Mouse (Mus musculus) cerebellum, adult 18-20 months (tissue): ENCODE measurements around the gene Olfr1532-ps1.
"Not testable (repeated sequence)": the region's sequence is repeated elsewhere in the genome, so short reads cannot be mapped to it uniquely, and the experiment has no call there.

Experiments
- DNase-seq, 2 experiments: peaks; one replicate each; pipeline ENCODE4 v3.0.0; 2021

Gene Olfr1532-ps1

DNA sequence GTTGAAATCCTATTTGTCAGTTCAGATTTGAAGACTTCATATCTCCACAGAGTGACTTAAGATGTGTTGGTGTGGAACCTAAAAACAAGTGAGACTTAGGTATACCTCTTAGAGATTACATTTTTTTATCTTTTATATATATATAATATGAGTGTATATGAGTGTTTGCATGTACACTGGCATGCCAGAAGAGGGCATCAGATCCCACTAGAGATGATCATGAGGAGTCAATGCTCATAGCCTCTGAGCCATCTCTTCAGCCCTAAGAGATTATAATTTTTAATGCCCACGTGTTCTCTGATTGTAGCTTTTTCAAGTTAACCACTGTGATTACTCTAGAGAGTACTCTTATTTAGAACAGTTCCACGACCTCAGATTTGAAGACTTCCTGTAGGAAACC, at the start of gene Olfr1532-ps1:
Olfr1532-ps1 (plus strand) TSS at position 326 of the 400 bp plus-strand sequence.
- DNase-seq = no peak

DNA sequence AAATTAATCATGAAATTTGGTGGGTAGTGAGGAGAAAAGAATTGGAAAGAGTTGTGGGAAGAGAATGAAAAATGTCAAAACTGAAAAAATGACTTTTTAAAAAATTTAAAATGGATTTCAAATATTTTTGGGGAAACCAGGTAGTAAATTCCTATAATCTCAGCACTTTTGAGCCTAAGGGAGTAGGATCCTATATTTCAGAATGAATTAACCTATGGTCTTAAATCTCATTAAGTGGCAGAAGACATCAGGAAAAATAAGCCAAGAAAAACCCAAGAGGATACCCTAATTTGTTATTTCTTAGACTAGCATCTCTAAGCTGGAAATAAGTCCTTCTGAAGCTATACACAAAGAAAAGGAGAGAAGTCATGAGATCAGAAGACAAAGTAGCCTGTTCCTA, 44.9 kb upstream of the Olfr1532-ps1 start, which contains the start of gene Olfr704:
Olfr704 (plus strand) TSS at position 301 of the 400 bp plus-strand sequence.
- no peak for DNase-seq

DNA sequence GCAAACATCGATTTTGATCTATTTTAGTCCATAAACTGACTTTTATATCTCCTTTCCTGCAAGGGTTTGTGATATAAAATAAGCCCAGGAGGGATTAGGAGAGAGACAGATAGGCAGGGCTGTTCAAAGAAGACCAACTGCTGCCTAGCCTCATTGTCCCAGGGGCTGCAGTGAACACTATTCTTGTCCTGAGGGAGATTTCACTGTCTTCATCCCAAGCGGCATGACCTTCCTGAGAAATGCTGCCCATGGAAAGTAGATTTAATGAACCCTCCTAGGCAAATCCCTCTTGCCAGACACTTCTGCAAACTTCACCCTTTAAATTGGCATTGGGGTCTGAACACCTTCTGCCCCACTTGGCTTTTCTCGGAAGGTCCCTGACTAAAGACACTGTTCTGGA, 31.0 kb upstream of the Olfr1532-ps1 start, which contains the start of gene Olfr705:
Olfr705 (minus strand) TSS at position 101 of the 400 bp plus-strand sequence.
- DNase-seq = no peak

DNA sequence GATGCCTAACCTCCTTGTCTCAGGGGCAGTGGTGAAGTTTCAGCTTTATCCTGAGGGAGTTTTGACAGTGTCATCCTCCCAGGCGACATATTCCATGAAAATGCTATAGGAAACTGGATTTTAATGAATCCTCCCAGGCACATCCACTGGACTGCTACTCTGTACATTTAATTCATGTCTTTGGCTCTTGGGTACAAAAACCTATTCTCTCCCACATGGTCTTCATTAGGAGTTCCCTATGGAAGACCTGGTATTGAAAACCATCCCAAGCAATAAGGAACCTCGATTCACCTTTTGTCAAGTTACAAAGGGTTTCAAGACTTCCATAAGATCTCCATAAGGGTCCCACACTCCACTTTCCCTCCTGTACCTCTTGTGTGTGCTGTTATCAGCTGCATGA, 19.7 kb upstream of the Olfr1532-ps1 start, which contains the start of gene Olfr706:
Olfr706 (minus strand) TSS at position 101 of the 400 bp plus-strand sequence.
- DNase-seq = no peak

DNA sequence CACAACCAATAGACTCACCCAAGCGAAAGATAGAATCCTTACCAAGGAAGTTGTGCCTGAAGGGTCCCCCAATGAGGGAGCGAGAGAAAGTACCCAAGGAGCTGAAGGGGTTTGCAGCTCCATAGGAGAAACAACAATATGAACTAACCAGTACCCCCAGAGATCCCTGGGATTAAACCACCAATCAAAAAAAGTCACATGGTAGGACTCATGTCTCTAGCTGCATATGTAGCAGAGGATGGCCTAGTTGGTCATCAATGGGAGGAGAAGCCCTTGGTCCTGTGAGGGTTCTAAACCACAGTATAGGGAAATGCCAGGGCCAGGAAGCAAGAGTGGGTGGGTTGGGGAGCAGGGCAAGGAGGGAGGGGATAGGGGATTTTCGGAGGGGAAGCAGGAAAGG, 6.7 kb upstream of the Olfr1532-ps1 start, which contains the start of gene Olfr707:
Olfr707 (minus strand) TSS at position 101 of the 400 bp plus-strand sequence.
- DNase-seq = not testable (repeated sequence)

DNA sequence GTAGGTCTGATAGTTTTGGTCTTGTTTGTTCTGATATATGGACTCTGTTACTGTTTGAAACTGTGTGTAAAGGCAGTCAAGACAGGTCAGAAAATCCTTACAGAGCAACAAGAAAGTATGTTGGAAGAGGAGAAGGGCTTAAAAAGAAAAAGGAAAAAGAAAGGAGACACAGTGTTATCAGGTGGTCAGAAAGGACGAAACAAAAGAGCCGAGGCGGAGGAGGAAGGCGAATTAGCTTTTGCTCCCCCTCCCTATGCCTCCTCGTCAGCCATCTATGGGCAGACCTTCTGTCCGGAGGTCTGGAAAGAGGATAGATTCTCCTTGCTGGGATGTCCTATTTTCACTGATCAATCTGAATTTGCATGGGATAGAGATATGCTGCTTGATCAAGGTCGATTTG, 13.2 kb downstream of the Olfr1532-ps1 start:
- DNase-seq = peak in 1 of 2 experiments; percentile 5

DNA sequence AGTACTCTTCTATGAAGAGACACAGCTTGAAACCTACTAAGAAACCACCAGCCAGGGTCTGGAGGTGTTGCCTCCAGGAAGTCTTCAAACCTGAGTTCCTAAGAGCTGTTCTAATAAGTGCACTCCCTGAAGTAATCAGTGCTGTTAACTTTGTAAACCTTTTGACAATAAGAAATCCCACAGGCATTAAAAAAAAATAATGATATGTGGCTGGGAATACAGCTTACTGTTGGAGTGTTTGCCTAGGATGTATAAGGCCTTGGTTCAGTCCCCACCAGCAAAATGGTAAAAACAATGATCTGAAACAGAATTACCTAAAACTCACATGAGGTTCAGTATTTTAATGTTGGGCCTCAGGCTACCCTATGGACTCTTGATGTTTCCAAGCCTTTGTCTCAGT, 24.3 kb downstream of the Olfr1532-ps1 start, which contains the start of gene Olfr709-ps1:
Olfr709-ps1 (minus strand) TSS at position 101 of the 400 bp plus-strand sequence.
- DNase-seq = no peak

DNA sequence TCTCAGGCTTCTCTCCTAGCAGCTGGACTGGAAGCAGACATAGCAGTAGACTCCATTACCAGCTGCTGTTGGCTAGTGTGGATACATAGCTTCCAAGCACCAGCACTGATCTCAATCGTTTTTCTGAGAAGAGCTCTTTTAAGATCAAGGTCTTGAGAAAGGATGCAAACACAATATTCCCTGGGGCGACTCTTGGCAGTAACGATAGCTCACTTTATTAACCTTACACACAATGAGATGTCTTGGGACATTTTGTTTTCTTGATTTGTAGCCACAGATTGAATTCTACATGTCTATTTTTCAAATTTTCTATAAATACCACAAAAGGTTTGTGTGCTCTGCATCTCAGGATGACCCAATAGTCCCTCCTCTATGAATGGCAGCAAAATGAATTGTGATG, 40.4 kb downstream of the Olfr1532-ps1 start, which contains the start of gene Olfr710:
Olfr710 (minus strand) TSS at position 101 of the 400 bp plus-strand sequence.
- no peak for DNase-seq

- DNase-seq = no peak
Measured at GRCm38 (mm10) chr7:106963837-106964236, 56.0 kb downstream of the Olfr1532-ps1 start, which contains the start of gene Olfr6. Gene Olfr6 (minus strand): TSS chr7:106963937.
